Mouse (Mus musculus): ENCODE measurements around the gene Krt72.

- no peak for TF ChIP-seq CTCF (IDR thresholded peaks at IDR 0.05; ENCODE audit: low read depth)
- TF ChIP-seq EP300 (IDR thresholded peaks at IDR 0.05; ENCODE audit: low read depth): no peak
Observed at GRCm38 (mm10) chr15:101803052-101803822, 17.0 kb upstream of the Krt72 start.
